Mouse (Mus musculus) CD4-positive, CD25-positive, alpha-beta regulatory T cell (primary cell): ENCODE data around the gene Kcnh5. TPM values are rescaled to one million over a fixed set of nuclear protein-coding genes. Genes with fewer than 3 reads are reported as not detected.

Experiments used
- polyA plus RNA-seq: library from polyadenylated mRNA; unstranded; fragments of 100-300 nt; shearing (Covaris generic); gene quantifications from one replicate; pipeline ENCODE4 v1.2.1, GENCODE M21; 2017

The Kcnh5 gene
- not detected for polyA plus RNA-seq

DNA sequence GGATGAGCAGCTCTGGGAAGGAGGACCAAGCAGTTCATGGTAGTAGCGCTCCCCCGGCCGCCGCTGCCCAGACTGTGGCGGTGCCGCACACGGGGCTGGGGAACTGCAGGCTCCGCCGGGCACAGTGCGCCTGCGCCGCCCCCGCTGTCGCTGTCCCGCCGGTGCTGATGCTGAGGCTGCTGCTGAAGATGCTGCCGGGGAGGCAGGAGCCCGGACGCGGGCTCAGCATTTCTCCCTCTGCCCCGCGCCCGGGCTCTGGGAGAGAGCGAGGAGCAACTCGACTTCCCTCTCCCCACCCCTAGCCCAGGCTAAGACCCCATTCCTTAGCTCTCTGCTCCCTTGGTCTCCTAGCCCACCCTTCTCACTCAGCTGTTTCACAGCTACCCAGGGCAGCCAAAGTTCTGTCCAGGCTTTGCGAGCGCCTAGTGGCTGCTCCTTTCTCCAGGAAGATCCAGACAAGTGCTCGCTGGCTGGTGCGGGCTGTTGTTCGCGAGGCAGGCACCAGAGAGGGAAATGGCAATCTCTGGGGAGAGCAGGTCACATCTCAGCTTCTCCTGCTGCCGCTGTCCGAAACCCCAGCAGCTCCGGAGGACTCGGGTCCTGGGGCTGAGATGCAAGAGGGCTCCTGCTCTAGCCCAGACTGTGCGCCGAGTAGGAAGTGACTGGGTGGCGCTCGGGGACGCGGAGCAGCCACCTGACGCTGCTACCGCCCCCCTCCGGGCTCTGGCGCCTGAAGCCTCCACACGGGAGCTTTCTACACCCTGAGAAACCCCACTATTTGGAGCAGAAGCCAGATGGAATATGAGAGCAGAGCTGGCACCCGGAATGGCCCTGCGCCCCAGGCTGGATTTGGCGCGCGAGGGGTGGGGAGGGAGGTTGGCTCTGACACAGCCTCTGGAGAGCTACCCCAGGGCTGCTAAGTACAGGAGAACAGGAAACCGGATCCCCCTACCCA is at the start of gene Kcnh5:
TSS of gene Kcnh5 (minus strand) at position 642 of the 955 bp plus-strand sequence.

Other genes with a start within 250 kb of the Kcnh5 start
- gene Rhoj, start 131.0 kb upstream of the Kcnh5 start, polyA plus RNA-seq = 0.51 TPM
- gene Gphb5, start 239.4 kb upstream of the Kcnh5 start, polyA plus RNA-seq = not detected